Mouse (Mus musculus) limb, embryonic 10.5 days (tissue): ENCODE data around the gene Pxylp1. TPM values are rescaled to one million over a fixed set of nuclear protein-coding genes. Genes with fewer than 3 reads are reported as not detected.

ENCODE experiments used
- DNase-seq: peaks from one replicate; pipeline ENCODE4 v3.0.0-alpha.2; 2017; ENCODE audit warnings: low spot score
- H3K27ac ChIP-seq: fragments of 300-500 bp; sonication (generic); 2 replicates; pipeline ENCODE4 v1.5.1; 2016; ENCODE audit warnings: mild to moderate bottlenecking
- H3K27me3 ChIP-seq: fragments of 300-500 bp; sonication (generic); 2 replicates; pipeline ENCODE4 v1.6.1; 2016; ENCODE audit warnings: low read depth, mild to moderate bottlenecking; ENCODE audit not compliant: poor library complexity, severe bottlenecking
- H3K36me3 ChIP-seq: fragments of 300-500 bp; sonication (generic); 2 replicates; pipeline ENCODE4 v1.6.1; 2016; ENCODE audit warnings: mild to moderate bottlenecking, moderate library complexity
- H3K4me1 ChIP-seq: fragments of 300-500 bp; sonication (generic); 2 replicates; pipeline ENCODE4 v1.6.1; 2016
- H3K4me3 ChIP-seq: fragments of 300-500 bp; sonication (generic); 2 replicates; pipeline ENCODE4 v1.5.1; 2016; ENCODE audit warnings: mild to moderate bottlenecking, moderate library complexity
- H3K9me3 ChIP-seq: fragments of 300-500 bp; sonication (generic); replicated peaks from 2 replicates; pipeline ENCODE4 v1.6.1; 2016; ENCODE audit warnings: mild to moderate bottlenecking
- WGBS: fragments of 180-500 bp; shearing (Covaris S2); methylation state at CpG from one replicate; pipeline ENCODE4 v1.1.7; 2016; 5-methylcytosine and 5-hydroxymethylcytosine counted together
- polyA plus RNA-seq: library from polyadenylated mRNA; unstranded; fragments of >200 nt; fragmentation: Nextera tagmentation; extraction: Ambion mirVana; gene quantifications from 2 replicates; pipeline ENCODE4 v1.2.1, GENCODE M21; 2016

The Pxylp1 gene
- polyA plus RNA-seq, 1 experiment from 2014 or later, result 15.3 TPM

DNA sequence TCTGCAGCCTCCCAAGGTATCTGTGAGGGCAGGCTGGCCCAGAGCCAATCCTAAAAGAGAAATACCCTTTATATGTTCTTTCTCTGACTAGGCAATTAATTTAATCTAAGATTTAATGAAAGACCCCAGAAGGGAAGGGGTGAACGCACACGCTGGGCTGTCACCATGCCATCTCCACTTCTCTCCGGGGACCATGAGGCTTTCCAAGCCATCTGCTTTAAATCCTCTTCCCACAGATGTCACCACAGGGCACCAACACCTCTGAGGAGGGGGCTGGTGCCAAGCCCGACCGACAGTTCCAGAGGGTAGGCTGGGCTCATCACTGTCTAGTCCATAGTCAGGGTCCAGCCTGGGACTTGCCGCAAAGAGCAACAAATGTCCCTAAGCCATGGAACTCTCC lies 4.5 kb downstream of the Pxylp1 start:
- WGBS, result 8% methylated on average over 6 of the region's 6 CpGs
- no peak overlapping the region for H3K27ac ChIP-seq
- H3K4me1 ChIP-seq, result peaks cover 53% of the 10 kb centered on the region

DNA sequence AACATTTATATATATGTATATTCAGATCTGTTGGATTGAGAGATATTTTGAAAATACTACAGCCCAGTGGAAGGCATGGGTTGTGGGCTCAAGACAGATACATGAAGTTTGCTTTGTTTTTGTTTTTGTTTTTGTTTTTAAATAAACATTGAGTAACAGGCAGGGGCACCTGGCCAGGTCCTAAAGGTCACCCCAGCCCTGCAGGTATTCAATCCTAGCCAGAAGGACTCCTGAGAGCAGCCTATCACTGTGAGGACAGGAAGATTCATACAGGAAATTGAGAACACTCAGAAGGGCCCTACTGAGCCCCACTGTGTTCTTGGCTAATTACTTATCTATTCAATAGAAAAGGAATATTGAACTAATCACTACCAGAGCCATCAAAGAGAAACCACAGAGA lies 5.0 kb downstream of the Pxylp1 start:
- H3K9me3 ChIP-seq, result no peaks in the 10 kb centered on the region
- H3K27ac ChIP-seq, result no peak overlapping the region
- no peaks in the 10 kb centered on the region for H3K36me3 ChIP-seq
- no peak for DNase-seq
- no peak overlapping the region for H3K4me3 ChIP-seq
- peaks cover 43% of the 10 kb centered on the region for H3K27me3 ChIP-seq
- peaks cover 49% of the 10 kb centered on the region for H3K4me1 ChIP-seq

More for the DNA sequence above, 4.5 kb downstream of the Pxylp1 start:
- DNase-seq, result no peak
- no peaks in the 10 kb centered on the region for H3K36me3 ChIP-seq
- no peaks in the 10 kb centered on the region for H3K9me3 ChIP-seq
- peaks cover 43% of the 10 kb centered on the region for H3K27me3 ChIP-seq
- peak overlapping the region; percentile 77 for H3K4me3 ChIP-seq

DNA sequence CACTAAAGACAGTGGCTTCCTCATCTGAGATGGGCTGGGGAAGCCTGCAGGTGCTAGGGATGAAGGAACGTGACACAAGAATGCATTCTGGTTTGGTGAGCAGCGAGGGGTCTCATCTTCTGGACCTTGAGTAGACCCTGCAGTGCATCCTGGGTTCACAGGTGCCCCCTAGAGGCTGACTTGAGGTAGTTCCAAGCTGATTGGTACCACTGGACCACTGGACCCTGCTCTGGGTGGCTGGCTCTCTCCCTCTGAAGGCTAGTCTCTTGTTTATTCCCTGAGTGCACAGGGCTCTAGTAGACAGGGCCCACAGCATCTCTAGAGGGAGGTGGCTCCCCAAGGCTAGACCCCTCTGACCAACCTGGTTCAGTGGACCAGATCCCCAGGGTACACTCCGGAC lies 6.7 kb downstream of the Pxylp1 start:
- 68% methylated on average over 3 of the region's 3 CpGs for WGBS
- Histone ChIP-seq H3K4me1 (peaks cover 43% of the 10 kb centered on the region), H3K4me3 (no peak overlapping the region), H3K36me3 (no peaks in the 10 kb centered on the region), H3K9me3 (no peaks in the 10 kb centered on the region), H3K27me3 (peaks cover 43% of the 10 kb centered on the region), H3K27ac (no peak overlapping the region)
- no peak for DNase-seq

DNA sequence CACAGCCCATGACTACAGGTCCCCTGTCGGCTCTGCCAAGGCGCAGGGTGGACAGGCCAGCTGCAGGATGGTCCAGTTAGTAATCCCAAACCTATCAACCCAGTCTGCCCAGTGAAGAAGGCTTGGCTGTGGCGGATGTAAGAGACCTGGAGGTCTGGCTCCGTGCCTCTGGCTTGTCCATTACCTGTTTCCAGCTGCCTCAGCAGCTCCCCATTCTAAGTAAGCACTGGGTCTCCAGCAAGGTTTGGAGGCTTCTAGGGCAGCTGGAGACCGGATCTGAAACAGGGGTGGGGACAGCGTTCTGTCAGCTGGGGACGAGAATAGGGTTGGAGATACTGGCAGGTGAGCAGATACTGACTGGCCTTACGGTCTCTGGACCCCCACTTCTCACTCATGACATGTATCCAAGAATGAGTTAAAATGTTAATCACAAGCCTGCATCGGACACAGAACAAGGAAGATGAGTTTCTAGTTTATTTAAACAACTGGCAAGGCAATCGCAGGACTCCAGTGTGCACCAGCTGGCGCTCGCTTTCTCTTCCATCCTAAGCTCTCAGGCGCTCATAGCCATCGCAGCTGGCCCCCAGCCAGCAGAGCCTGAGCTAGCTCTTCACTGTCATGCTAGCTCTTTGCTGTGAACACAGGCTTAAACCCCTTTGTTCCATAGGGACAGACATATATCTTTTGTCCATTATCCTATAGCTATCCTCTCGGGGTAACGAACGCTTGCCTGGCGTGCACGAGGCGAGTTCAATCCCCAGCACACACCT lies 9.8 kb downstream of the Pxylp1 start:
- Histone ChIP-seq H3K27ac (no peak overlapping the region), H3K4me1 (peaks cover 26% of the 10 kb centered on the region), H3K36me3 (no peaks in the 10 kb centered on the region), H3K9me3 (no peaks in the 10 kb centered on the region), H3K4me3 (no peak overlapping the region), H3K27me3 (peaks cover 23% of the 10 kb centered on the region)
- DNase-seq, result no peak
- WGBS, result 92% methylated on average over 20 of the region's 20 CpGs

DNA sequence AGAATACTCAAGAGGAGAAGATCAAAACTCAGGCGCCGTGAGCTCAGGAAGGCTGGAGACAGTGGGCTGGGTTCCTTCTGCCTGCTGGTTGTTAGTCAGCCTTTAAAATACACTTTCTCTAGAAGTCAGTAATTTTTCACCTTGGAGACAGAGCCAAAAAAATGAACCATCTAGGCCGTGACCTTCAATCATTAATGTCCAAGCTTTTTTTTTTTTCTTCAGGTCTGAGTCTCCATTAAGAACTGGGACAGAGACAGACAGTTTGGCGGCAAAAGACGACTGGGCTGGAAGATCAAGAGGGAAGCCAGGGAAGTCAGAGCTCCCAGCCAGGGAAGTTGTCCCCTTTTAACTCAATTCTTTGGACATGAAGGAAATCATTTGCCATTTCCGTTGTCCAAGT lies 10.6 kb downstream of the Pxylp1 start:
- H3K27me3 ChIP-seq, result peaks cover 15% of the 10 kb centered on the region
- WGBS, result 70% methylated on average over 6 of the region's 6 CpGs
- peaks cover 27% of the 10 kb centered on the region for H3K4me1 ChIP-seq
- no peak overlapping the region for H3K27ac ChIP-seq
- no peak overlapping the region for H3K4me3 ChIP-seq
- H3K9me3 ChIP-seq, result no peaks in the 10 kb centered on the region
- no peaks in the 10 kb centered on the region for H3K36me3 ChIP-seq
- no peak for DNase-seq

DNA sequence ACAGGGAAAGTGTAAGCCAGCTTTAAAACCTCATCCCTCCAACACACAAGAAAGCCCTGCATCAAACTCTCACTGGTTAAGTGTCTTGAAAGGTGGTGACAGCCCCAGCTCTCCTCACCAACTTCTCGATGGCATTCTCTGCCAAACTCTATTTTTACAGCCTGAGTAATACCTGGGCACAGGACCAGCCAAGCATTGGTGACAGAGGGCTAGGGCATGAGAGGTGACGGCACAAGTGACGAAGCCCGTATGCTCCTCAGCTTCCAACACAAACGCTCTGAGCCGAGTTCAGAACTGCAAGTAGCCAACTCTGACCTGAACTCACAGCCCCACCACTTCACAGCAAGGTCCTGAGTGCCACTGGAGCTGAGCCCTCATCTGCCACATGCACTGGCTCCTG lies 13.4 kb downstream of the Pxylp1 start:
- no peak for DNase-seq
- Histone ChIP-seq H3K9me3 (no peaks in the 10 kb centered on the region), H3K27ac (no peak overlapping the region), H3K36me3 (no peaks in the 10 kb centered on the region), H3K4me1 (peaks cover 45% of the 10 kb centered on the region), H3K4me3 (no peak overlapping the region), H3K27me3 (peaks cover 8% of the 10 kb centered on the region)
- 85% methylated on average over 6 of the region's 6 CpGs for WGBS

DNA sequence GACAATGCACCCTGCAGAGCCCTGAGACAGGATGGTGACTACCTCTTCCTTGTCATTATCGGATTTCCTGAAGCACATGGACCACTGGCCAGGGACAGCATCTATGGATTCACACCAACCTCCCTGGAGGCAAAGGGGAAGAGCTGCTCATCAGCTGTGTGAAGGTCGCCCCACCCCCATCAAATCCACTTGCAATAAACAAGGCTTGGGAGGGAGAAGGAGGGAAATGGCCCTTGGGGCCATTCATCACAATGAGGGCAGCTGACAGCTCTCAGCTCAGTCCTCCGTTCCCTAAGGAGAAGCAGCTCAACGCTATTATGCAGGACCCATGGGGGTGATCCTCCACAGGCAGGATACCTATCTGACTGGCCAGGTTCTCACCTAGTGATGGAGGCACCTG lies 14.0 kb downstream of the Pxylp1 start:
- H3K4me1 ChIP-seq, result peaks cover 45% of the 10 kb centered on the region
- DNase-seq, result no peak
- no peaks in the 10 kb centered on the region for H3K9me3 ChIP-seq
- H3K27me3 ChIP-seq, result peaks cover 4% of the 10 kb centered on the region; the same call in 1 of the 2 replicates
- H3K36me3 ChIP-seq, result no peaks in the 10 kb centered on the region
- WGBS, result 19% methylated on average over 4 of the region's 4 CpGs
- no peak overlapping the region for H3K27ac ChIP-seq
- no peak overlapping the region for H3K4me3 ChIP-seq

DNA sequence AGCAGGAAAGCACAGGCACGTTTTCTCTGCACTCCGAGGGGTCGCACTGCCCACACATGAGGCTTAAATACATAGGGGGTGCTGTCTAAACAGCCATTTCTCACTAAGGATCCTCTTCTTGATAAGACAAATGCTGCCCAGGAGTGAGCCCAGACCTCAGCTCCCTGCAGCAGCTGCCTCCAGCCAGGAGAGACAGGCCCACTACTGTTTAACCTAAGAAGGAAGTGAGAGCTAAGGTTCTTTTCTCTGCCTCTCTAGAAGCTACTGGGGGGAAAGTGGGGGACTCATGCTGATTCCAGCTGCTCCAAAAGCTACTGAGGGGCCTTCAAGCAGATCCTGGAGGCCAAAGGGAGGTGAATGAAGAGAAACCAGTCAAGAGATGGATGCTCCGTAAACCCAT lies 16.8 kb downstream of the Pxylp1 start:
- DNase-seq, result no peak
- Histone ChIP-seq H3K36me3 (no peaks in the 10 kb centered on the region), H3K27ac (peak overlapping the region; percentile 25; the same call in 1 of the 2 replicates), H3K27me3 (peaks cover 4% of the 10 kb centered on the region; the same call in 1 of the 2 replicates), H3K4me1 (peaks cover 36% of the 10 kb centered on the region), H3K9me3 (no peaks in the 10 kb centered on the region), H3K4me3 (no peak overlapping the region)
- WGBS, result 58% methylated on average over 4 of the region's 4 CpGs

DNA sequence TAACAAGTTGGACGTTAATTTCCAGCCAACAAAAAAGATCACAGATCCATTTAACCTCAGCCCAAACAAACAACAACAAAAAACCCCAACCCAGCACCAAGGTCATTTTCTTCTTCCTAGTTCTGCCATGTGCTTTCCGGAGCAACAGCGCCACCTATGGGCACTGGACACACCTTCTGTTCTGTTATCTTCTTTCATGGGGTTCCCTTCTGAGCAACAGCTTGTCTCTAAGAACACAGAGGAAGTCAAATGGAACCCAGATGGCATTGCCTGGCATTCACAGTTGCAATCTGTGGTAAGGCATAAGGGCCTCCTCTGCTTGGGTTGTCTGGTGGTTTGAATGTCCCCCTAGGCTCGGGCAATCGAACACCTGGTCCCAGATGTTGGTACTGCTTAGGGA lies 19.4 kb downstream of the Pxylp1 start:
- H3K27me3 ChIP-seq, result peaks cover 3% of the 10 kb centered on the region; the same call in 1 of the 2 replicates
- no peaks in the 10 kb centered on the region for H3K36me3 ChIP-seq
- no peak overlapping the region for H3K4me3 ChIP-seq
- 69% methylated on average over 5 of the region's 5 CpGs for WGBS
- no peak overlapping the region for H3K27ac ChIP-seq
- peaks cover 29% of the 10 kb centered on the region for H3K4me1 ChIP-seq
- peak; percentile 48 for DNase-seq
- H3K9me3 ChIP-seq, result no peaks in the 10 kb centered on the region

DNA sequence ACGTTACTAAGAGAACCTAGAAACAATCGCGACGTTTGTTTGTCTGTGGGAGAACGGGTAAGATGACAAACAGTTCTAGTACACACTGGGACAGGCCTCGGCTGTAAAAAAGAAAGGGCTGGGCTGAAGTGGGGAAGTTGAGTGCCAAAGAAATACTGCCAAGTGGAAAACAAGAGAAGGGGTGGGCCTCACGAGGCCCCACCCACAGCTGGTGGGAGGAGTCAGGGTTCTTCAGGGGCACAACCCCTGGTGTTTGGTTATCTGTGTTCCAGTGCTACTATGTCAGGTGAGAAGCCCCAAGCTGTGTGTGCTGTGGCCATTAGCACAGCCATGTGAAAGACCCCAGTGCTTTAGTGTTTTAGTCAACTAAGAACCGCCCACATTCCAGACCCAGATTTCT lies 22.4 kb downstream of the Pxylp1 start:
- H3K27ac ChIP-seq, result no peak overlapping the region
- peaks cover 11% of the 10 kb centered on the region for H3K4me1 ChIP-seq
- no peak for DNase-seq
- no peaks in the 10 kb centered on the region for H3K9me3 ChIP-seq
- no peaks in the 10 kb centered on the region for H3K27me3 ChIP-seq
- H3K36me3 ChIP-seq, result no peaks in the 10 kb centered on the region
- WGBS, result 78% methylated on average over 8 of the region's 8 CpGs
- H3K4me3 ChIP-seq, result no peak overlapping the region

DNA sequence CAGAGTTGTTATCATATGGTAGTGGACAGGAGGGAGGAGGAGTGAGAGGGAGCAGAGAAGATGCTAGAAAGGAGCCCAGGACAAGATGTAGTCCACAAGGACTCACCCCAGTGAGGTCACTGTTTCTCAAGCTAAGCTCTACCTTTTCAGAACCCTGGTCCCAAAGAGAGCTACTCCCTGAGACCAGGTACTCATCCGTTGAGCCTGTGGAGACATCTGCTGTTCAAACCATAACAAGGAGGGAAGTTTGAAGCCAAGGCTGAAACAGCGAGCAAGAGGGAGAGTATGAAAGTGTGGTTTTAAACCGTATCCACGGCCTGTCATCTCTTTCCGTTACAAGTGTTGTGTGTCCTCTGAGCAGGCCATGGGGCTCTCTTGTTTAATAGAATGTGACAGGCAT lies 22.9 kb downstream of the Pxylp1 start:
- 92% methylated on average over 5 of the region's 5 CpGs for WGBS
- no peak for DNase-seq
- Histone ChIP-seq H3K9me3 (no peaks in the 10 kb centered on the region), H3K36me3 (no peaks in the 10 kb centered on the region), H3K4me3 (no peak overlapping the region), H3K27me3 (no peaks in the 10 kb centered on the region), H3K4me1 (peaks cover 6% of the 10 kb centered on the region), H3K27ac (no peak overlapping the region)

DNA sequence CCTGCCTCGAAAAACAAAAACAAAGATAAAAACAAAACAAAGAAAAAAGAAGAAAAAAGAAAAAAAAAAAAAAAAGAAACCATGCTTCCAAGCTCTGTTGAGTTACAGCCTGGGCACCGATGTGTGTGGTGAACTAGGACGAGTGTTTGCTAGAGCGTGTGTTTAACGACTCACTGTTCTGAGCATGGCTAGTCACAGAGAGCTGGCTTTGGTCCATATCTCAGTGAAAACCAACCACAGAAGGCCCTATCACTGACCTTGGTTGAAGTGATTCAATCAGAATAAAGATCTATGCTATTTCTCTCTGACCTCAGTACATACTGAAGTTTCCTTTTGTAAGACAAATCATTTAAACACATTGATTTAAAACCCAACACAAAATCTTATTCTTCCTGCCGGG lies 23.9 kb downstream of the Pxylp1 start:
- Histone ChIP-seq H3K27me3 (no peaks in the 10 kb centered on the region), H3K9me3 (no peaks in the 10 kb centered on the region)
- DNase-seq, result no peak

DNA sequence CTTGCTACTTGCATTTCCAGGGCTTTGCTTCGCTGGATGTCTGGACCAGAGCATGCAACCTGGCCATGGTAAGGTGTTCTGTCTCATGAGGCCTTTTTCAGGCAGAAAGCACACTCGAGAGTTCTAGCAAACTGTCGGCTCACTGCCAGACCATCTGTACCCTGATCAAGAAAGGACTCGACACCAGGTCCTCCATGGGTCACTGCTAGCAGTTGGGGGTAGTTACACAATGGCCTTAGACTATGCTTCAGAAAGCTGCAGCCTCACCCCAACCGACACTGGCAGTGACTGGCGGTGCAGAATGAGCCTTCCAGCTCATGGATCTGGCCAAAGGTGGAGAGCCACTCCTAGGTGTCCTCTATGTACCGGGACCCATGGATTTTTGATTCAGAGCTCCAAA lies 25.3 kb downstream of the Pxylp1 start:
- WGBS, result 80% methylated on average over 7 of the region's 7 CpGs
- no peaks in the 10 kb centered on the region for H3K36me3 ChIP-seq
- DNase-seq, result no peak
- H3K4me1 ChIP-seq, result peaks cover 15% of the 10 kb centered on the region
- H3K4me3 ChIP-seq, result no peak overlapping the region
- no peak overlapping the region for H3K27ac ChIP-seq
- no peaks in the 10 kb centered on the region for H3K9me3 ChIP-seq
- H3K27me3 ChIP-seq, result no peaks in the 10 kb centered on the region

More for the DNA sequence above, 23.9 kb downstream of the Pxylp1 start:
- H3K36me3 ChIP-seq, result no peaks in the 10 kb centered on the region
- H3K27ac ChIP-seq, result no peak overlapping the region
- H3K4me1 ChIP-seq, result peaks cover 7% of the 10 kb centered on the region
- 92% methylated on average over 6 of the region's 6 CpGs for WGBS
- no peak overlapping the region for H3K4me3 ChIP-seq

DNA sequence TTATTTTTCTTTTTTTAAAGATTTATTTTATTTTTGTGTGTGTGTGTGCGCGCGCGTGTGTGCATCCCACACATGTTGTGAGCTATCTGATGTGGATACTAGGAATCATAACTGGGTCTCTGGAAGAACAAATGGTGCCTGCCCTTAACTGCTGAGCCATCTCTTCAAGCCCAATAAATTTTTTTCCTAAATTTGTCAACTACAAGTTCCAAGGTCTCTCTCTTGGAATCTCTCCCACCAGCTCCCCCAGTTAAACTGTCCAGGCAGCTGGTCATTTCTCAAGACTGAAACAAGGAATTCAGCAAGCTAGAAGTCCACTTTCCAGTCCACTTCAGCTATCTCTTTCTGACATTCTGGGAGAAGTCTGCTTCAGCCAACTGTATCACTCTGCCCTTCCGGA lies 26.3 kb downstream of the Pxylp1 start:
- peaks cover 25% of the 10 kb centered on the region for H3K4me1 ChIP-seq
- no peak for DNase-seq
- no peaks in the 10 kb centered on the region for H3K27me3 ChIP-seq
- WGBS, result 98% methylated on average over 5 of the region's 5 CpGs
- no peak overlapping the region for H3K27ac ChIP-seq
- H3K9me3 ChIP-seq, result no peaks in the 10 kb centered on the region
- no peaks in the 10 kb centered on the region for H3K36me3 ChIP-seq
- no peak overlapping the region for H3K4me3 ChIP-seq
